Mouse (Mus musculus): ENCODE data around the gene Phlda1.
A peak's percentile ranks its signal among the peaks of the same experiment; 100 is the strongest.

Gene Phlda1

DNA sequence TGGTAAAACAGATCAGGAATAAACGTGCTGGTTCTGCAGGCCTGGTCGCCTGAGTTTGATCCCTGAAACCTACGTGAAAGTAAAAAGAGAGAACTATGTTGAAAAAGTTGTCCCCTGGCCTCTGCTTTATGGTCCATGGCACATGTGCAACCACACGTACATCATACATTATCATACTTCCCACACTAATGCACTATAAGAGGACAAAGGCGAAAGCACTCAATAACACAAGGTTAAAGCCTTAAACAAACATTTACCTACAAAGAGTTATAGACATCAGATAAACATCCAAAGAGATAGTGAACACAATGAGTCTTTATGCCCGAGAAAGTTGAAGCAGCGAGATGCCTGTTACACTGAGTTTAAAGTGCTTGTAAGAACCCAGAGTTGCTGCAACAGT, 24.3 kb downstream of the Phlda1 start:
- DNase-seq, result no peak

DNA sequence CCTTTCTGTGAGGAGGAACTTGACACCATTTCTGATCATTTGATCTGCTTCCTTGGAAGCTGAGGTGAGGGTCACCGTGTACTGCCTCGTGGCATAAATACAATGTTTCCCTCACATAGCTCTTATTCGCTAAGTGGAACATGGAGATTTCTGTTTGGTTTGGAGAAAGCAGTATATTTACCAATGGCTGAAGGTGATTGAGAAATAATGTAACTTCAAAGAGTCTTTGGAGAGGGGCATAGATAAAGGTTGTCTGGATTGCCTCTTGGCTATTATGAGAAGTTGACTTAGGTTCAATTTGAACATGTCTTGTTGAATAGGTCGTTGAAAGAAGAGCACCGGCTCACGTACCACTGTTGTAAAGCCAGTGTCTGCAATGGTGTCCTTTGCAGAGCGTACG, 28.6 kb downstream of the Phlda1 start:
- no peak for DNase-seq

DNA sequence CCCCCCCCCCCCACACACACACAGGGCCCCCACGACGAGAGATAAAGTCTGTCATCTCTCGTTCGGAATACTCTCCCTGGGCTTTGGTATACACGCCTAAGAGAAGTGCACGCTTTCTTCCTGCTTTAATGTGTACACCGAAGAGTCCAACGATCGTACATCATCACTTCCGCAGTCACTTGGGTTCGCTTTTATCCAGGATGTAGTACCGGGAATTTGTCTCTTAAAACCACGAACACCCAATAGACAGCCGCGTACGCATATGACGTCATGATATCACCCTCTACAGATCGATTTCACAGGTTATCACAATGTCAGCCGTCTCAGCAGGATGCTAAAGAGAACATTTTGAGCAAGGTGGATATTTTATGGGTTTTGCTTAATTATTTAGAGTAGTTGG, 31.3 kb downstream of the Phlda1 start:
- no peak for DNase-seq

DNA sequence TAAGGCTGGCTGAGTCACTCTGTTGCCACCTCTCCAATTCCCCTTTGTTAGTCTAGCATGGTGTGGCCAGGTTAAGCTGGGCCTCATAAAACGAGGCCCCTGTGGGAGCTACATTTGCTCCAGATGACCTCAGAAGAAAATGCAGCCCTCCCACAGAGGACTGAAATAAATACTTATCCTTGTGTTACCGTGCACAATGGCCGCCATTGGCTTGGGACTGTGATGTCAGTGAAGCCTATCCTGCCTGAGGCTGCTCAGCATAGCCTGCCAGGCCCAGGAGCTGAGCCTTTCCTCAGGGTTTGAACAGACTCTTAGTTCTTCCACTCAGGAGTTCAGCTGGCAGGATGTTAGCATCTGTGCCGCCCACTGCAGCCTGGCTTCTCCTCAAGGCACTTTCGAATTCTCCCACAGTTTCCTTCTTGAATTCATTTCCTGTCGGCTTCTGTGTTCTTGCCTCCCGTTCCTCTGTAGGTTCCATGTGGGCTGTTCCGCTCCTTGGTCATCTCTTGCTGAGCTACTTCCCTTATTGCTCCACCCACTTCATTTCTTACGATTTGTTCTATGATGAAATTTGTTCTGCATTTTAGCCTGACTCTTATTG, 33.7 kb downstream of the Phlda1 start:
- DNase-seq, result peak; percentile 85

DNA sequence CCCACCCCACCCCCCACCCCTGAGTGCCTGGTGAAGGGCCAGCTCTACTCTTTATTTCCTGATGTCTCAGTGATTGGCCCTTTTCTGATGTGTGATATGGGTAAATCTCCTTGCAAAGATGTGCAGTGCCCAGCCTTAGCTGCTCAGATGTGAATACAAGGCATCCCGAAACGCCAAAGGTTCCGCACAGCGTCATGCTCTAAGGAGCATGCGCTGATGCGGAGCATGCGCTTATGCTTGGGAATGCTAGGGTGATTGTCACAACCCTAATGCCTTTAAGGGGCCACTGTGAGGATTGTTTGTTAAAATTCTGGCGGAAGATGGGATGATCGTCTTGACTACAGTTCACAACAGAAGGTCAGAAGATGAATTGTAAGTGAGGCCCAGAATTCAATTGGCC, 34.6 kb downstream of the Phlda1 start:
- DNase-seq, result no peak

DNA sequence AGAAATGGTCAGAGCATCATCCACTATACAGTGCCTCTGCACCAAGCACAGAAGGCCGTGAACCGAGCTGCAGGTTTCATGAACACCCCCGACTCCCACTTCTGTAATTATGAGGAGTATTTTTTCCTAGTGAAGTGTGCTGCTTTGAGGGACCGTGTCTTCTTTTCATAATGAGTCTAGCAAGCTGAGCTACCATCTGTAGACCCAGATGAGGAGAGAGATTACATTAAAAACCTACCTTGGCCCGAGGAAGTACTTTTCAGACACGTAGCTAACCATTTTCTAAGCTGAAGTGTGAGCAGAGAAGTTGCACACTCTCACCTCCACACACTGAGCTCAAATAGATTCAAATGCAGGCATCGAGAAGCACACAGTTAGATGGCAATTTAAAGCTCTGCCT, 37.0 kb downstream of the Phlda1 start:
- DNase-seq, result peak; percentile 37

DNA sequence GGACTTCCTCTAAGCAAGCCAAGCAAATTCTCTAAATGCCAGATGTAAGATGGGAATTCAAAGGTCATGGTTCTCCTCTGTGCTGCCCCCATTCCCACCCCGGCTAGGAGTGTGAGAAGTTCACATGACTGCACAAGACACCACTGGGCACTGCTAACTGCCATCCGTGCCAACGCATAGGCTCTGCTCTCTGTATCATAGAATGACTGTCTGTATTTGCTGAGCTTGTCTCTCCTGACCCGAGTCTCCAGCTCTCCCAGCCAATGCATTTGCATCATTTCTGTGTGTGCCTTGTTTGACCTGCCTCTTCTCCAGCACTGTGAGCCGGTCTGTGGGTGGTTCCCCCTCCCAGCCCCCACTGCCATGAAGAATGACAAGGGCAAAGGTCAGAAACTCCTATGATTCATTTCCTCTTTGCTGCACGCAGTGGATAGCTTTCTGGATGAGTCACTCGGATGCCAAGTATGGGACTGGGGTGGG, 37.7 kb downstream of the Phlda1 start:
- no peak for DNase-seq

DNA sequence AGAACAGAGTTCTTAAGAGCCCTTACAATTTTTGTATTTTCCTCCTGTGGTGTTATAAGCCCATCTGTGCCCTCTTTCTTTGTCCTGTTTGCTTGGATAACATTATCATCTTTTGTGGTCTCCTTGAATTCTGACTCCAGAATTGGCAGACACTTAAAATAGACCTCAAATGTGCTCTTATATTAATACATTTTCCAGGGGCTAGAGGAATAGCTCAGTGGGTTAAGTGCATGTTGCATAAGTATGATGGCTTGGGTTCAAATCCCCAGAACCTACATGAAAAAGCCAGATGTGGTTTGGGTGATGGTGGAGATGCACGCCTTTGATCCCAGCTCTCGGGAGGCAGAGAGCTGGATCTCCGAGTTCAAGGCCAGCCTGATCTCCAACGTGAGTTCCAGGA, 38.2 kb downstream of the Phlda1 start:
- DNase-seq, result no peak

DNA sequence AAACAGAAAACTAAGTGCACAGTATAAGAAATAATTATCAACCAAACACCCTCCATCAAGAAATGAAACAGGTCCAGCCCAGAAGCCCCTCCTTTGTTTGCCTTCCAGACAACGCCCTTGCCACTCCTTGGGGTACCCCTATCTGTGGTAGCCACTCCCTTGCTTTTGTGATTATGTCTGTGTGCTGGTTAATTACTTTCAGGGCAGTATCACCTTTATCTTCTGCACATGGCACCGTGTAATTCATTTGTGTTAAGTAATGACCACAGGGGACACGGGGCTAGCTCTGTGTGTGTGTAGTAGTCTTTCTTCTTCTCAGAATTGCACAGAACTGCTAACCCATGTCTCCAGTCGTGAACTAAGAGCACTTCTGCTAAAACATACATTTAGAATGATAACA, 39.6 kb downstream of the Phlda1 start:
- no peak for DNase-seq

DNA sequence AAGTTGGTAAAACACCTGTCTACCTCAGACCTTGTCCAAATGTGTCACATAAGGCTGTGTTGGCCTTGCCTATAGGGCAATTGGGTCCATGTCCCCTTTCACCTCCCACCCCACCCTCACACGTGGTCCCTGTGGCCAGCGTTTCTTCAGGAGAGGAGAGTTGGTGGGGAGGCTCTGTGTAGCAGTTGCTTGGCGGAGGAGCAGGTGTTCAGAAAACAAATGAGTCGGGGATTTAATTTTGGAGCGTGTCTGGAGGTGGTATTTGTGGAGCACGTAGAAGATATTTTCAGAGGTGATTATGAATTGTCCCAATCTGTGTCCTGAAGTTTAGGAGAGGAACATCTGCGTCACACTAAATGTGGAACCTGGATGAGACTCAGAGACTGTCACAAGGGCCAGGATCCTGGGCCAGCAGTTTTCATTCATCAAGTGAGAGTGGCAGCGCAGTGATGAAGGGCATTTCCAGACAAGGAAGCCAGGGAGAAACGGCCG, 41.8 kb downstream of the Phlda1 start:
- DNase-seq, result peak; percentile 63

DNA sequence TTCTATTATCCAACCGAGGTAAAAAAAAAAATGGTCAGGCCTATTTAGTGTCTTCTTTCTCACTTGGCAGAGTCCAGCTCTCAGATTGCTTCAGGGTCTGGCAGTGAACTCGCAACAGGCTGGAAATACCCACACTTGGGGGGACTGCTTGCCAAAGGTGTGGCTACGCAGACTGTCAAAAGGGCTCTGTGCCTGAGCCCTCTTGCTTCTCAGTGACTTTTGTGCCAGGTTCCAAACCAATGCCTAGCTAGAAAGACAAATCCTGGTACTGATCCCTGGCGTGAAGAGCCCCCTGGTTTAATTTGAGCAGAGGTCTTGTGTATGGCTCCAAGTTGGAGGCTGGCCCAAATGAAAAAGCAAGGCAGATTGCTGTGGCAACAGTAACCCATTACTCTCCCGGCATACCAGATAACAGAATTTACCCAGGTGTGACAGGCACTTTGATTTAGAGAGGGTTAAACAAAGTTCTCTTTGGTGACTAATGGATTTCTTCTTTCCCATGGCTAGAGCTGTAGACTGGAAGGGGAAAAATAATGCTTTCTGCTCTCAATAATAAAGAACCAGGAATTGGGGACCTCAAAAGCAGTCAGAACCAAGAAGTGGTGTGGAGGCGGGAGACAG, 44.1 kb downstream of the Phlda1 start:
- no peak for DNase-seq

DNA sequence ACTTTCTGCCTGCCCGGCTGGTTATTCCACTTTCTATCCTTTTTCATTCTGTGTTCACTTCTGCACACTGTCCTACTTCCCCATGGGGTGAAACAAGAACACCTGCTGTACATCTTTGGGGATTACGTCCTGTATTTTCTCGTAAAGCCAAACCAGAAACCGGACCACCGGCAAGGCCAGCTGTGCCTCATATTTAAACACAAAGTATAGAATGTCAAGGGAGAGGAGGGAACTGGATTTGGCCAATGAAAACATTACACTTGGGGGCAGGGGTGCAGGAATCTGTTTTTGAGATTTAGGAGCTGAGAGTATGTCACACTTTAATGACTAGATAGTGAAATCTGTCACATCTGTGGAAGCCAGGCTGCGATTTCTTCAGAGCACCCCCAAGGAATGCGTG, 47.6 kb downstream of the Phlda1 start:
- DNase-seq, result no peak

DNA sequence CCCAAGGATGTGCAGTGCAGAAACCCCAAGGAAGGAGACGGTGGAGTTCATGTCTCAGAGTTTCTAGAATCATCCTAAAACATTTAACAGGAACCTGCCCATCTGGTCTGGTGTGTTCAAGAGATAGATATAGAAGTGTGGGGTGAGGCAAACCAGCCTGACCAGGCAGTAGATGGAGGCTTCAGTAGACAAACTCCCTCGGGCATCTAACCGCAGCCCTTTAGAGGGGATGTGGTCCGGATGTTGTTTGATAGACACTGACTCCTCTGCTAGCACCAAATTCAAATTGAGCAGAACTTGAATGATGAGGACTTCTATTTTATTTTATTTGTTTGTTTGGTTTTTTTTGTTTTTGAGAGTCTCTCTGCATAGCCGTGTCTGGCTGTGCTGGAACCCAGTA, 48.6 kb downstream of the Phlda1 start:
- DNase-seq, result no peak

DNA sequence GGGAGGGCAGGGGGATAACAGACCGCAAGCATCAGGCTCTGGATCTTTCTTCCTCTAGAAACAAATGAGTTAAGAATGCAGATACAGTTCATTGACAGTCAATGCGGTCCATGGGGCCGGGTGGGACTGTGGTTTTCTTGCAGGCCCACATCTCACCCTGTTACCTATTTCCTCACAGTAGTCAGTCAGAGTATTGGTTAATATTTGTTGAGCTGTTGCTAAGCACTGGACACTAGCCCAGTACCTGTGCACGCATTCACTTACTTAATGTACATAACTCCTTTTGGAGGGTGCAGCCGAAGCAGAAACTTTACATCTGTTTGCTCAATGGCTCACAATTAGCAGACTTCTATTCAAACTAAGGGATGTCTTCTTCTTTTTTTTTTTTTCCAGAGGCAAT, 52.1 kb downstream of the Phlda1 start:
- no peak for DNase-seq
